Mouse (Mus musculus) T-cell, adult 66 days (primary cell): ENCODE measurements around the gene 3830406C13Rik. TPM values are rescaled to one million over a fixed set of nuclear protein-coding genes. Genes with fewer than 3 reads are reported as not detected.

ENCODE experiments used
- total RNA-seq, 2 experiments: library from RNA; stranded (reverse); gene quantifications; 3 replicates in 1 of 2; 4 replicates in 1 of 2; pipeline ENCODE4 v1.2.4; 2023

The 3830406C13Rik gene
- 10 to 100 TPM; 13.5 to 24.4 TPM for total RNA-seq

DNA sequence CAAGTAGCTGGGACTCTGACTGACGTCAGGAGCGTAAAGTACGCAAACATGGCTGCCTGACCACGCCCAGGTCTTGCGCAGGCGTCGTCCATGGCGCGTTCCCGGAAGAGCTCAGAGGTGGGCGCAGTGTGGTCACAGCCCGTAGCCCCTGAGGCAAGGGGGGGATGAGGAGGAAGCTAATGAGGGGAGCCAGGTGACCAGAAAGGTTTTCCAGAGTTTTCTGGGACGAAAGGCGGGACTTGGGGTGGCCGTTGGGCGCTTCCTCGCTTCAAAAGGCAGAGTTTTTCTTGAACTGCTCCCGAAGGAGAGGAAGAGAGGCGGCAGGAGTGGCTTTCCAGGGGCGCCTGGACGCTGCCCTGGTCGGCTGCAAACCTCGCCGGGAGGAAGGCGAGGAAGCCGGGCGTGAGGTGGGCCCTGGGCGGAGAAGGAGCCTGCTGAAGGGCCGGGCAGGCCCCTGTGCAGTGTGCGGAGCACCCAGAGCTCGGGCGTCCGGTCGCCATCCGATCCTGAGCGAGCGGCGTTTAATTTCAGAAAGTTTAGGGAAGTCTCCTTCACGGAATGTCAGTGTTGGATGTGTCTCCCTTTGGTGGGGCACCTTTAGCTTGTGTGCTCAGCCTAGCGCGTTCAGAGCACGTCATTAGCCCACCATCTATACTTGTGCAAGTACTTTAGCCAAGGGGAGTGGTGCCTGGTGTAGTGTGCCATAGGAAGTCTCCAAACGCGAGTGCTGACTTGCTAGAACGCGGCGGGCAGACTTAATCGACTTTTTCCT is at the start of gene 3830406C13Rik:
Gene 3830406C13Rik, plus strand, starts transcription at position 33 of the 772 bp plus-strand sequence.

DNA sequence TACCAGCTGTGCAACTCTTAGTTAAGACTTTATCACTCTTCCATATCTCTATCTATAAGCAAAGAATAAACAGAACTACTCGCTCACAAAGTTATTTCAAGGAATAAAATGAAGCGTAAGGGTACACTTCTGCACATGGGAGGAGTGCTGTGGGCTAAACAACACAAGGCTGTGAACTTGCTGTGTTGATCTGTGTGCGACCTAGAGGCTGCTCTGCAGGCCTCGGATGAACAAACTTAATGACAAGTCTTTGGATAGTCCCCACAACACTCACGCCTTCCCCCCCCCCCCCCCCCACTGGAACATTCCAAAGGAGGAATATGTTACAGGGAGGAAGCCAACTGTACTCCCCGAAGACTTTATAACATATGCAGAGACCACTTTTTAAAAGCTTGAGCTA is 332 bp upstream of the 3830406C13Rik start, which contains the start of gene Gm49355:
Gene Gm49355, plus strand, starts transcription at position 336 of the 400 bp plus-strand sequence.

DNA sequence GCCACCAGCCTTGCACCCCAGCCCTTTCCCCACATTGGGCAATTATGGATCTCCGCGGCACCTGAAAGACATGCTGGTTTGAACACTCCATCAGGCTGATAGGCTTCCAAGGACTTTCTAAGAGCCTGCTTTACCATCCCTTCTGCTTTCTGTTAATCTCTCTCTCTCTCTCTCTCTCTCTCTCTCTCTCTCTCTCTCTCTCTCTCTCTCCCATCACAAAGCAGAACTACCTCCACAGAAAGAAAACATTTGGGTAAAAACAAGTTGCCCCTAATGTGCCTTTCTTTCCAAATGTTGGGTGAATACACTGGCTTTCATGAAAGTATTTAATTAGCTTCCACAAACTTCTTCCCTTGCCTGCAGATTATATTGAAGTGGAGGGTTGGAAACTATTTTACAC is 64.1 kb downstream of the 3830406C13Rik start, which contains the start of gene Fezf2:
Gene Fezf2, minus strand, starts transcription at position 101 of the 400 bp plus-strand sequence.

Other genes starting within 250 kb of the 3830406C13Rik start
- gene Gm49355, start 197 bp upstream of the 3830406C13Rik start, total RNA-seq = not detected
- gene Fezf2, start 64.0 kb downstream of the 3830406C13Rik start, total RNA-seq = not detected